Mouse (Mus musculus): ENCODE results near the gene Cltrn. TPM values are rescaled to one million over a fixed set of nuclear protein-coding genes. Genes with fewer than 3 reads are reported as not detected.

Cltrn gene
- polyA plus RNA-seq (2015; fragmentation: Nextera tagmentation; extraction: Ambion mirVana) = 0.12 and 0.23 TPM in 2 replicates

DNA sequence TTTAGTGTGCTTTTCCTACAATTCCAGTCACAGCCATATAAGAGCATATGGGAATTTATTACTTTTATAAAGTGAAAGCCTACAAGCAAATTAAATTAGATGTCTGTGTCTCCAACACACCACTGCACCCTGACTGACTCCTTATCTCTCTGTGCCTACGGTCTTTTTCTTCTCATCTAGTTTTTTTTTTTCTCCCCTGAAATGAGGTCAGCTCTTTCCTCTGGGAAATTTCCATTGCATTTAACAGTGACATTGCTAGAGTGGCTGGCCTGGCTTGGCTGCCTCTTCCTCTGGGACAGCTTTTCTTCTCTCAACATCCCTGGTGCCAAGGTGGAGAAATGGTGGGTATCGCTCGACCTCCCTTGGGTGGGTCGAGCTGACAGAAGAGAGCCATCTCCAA lies at the start of gene Cltrn:
Gene Cltrn (plus strand): TSS at position 249 of the 400 bp plus-strand sequence.
- Histone ChIP-seq H3K27me3 (no peaks in the 10 kb centered on the region), H3K27ac (replicated peaks) (no peak within 1 kb of the TSS), H3K9me3 (no peaks in the 10 kb centered on the region), H3K9ac (no peak within 1 kb of the TSS), H3K4me3 (no peak within 1 kb of the TSS), H3K4me2 (no peak within 1 kb of the TSS), H3K36me3 (no peaks in the 10 kb centered on the region), H3K4me1 (replicated peaks) (no peaks in the 10 kb centered on the region)
- ATAC-seq (ENCODE audit: low FRiP score, low read depth) = no peak
- 82% methylated on average over 4 of the region's 4 CpGs for WGBS

DNA sequence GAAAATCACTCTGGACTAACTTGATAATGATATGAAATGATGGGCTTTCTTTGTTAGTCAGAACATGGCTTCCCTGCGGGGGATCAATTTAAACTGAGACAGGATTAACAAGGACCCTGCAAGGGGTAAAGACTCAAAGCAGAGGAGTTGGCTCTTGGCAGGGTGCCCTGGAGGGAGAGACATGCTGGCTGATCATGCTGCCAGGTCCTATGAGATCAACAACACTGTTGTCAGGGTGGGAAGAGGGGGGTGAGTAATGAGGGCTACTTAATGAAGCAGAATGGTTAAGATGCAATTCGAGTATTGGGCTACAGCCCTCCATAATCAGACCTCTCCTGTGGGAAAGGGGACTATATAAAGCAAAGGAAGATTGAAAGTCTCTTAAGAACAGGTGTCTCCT lies 49.7 kb upstream of the Cltrn start:
- Histone ChIP-seq H3K4me2 (no peak overlapping the region), H3K4me3 (no peak overlapping the region), H3K27me3 (no peaks in the 10 kb centered on the region), H3K27ac (replicated peaks) (no peak overlapping the region), H3K4me1 (replicated peaks) (no peaks in the 10 kb centered on the region), H3K9ac (no peak overlapping the region), H3K36me3 (no peaks in the 10 kb centered on the region), H3K9me3 (no peaks in the 10 kb centered on the region)
- WGBS = 39% methylated on average over 2 of the region's 2 CpGs
- ATAC-seq (ENCODE audit: low FRiP score, low read depth) = peak; percentile 76; the same call in 1 of the 2 replicates

DNA sequence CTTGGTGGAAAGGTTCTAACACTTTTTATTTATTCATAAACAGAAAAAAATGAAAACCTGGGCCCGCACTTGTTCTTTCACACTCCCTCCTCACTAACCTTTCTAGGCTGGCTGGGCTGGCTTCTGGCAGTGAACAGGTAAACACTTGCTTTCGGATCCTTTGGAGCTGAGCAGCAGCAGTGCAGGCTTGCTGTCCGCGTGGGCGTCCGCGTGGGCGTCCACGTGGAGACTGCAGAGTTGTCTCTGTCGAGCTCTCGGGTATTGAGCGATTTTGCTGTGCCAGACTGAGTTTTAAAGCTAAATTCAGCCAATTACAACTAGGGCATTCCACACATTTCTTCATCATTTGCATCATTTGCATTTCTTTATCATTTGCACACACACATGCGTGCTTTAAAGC lies 46.6 kb upstream of the Cltrn start:
- no peak overlapping the region for H3K4me3 ChIP-seq
- H3K27ac ChIP-seq (replicated peaks) = no peak overlapping the region
- no peak for ATAC-seq (ENCODE audit: low FRiP score, low read depth)
- no peaks in the 10 kb centered on the region for H3K4me1 ChIP-seq (replicated peaks)
- H3K9me3 ChIP-seq = no peaks in the 10 kb centered on the region
- H3K9ac ChIP-seq = no peak overlapping the region
- H3K4me2 ChIP-seq = no peak overlapping the region
- WGBS = 75% methylated on average over 13 of the region's 13 CpGs
- H3K36me3 ChIP-seq = no peaks in the 10 kb centered on the region
- H3K27me3 ChIP-seq = no peaks in the 10 kb centered on the region

DNA sequence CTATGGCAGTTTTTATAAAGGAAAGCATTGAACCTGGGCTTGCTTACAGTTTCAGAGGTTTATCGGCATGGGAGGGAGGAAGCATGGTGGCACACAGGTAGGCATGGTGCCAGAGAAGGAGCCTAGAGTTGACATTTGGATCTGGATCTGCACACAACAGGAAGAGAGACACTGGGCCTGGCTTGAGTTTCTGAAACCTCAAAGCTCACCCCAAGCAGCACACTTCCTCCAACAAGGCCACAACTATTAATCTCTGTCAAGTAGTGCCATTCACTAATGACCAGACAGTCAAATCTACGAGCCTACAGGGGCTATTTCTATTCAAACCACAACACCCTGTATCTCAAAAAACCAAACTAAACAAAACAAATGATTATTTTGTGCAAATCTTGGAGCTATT lies 41.9 kb upstream of the Cltrn start:
- Histone ChIP-seq H3K27me3 (no peaks in the 10 kb centered on the region), H3K9ac (no peak overlapping the region), H3K4me2 (no peak overlapping the region), H3K27ac (replicated peaks) (no peak overlapping the region), H3K4me1 (replicated peaks) (no peaks in the 10 kb centered on the region), H3K36me3 (no peaks in the 10 kb centered on the region), H3K4me3 (no peak overlapping the region), H3K9me3 (no peaks in the 10 kb centered on the region)
- 63% methylated on average over 2 of the region's 2 CpGs for whole genome bisulfite sequencing
- ATAC-seq (ENCODE audit: low FRiP score, low read depth) = no peak

DNA sequence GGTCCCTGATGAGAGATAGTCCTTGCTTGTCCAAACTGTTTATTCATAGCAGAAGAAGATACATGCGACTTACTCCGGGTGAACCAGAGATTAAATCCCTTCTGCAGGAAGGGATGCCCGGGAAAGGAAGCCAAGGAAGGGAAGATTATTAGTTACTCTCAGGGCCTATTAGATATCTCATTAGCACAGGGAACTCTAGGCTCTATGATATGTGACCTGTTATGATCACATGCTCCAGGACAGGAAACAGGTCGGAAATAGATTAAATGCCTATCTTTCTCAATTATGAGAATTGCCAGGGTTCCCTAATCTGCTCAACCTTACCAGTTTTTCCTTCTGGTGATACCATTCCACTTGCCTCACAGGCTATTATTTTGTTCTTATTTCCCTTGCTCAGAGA lies 32.9 kb upstream of the Cltrn start:
- no peaks in the 10 kb centered on the region for H3K36me3 ChIP-seq
- H3K27ac ChIP-seq (replicated peaks) = no peak overlapping the region
- ATAC-seq (ENCODE audit: low FRiP score, low read depth) = no peak
- no peak overlapping the region for H3K4me2 ChIP-seq
- no peaks in the 10 kb centered on the region for H3K4me1 ChIP-seq (replicated peaks)
- no peaks in the 10 kb centered on the region for H3K9me3 ChIP-seq
- 91% methylated on average over 4 of the region's 4 CpGs for WGBS
- H3K9ac ChIP-seq = no peak overlapping the region
- no peaks in the 10 kb centered on the region for H3K27me3 ChIP-seq
- no peak overlapping the region for H3K4me3 ChIP-seq

DNA sequence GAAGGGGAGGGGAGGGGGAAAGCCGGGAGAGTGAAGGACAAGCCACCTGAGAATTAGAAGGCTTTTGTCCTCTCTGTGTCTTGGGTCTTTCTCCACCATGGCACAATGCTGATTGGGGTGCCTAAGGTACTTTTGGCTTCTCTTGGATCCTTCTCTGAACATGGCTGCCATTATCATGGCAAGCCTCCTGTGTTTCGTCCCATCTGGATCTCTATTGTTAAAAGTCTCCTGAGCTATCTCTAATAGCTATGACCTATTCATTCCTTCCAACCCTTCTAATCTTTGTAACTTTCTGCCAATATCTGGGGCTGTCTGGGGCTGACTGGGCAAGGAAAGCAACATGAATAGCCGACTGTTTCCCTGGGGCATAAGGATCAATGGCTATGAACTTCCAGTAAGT lies 30.1 kb upstream of the Cltrn start:
- Histone ChIP-seq H3K27me3 (0 out of 2 replicates have a peak, but pooled peaks cover 2% of the 10 kb centered on the region), H3K9ac (no peak overlapping the region), H3K27ac (replicated peaks) (no peak overlapping the region), H3K4me1 (replicated peaks) (no peaks in the 10 kb centered on the region), H3K4me2 (no peak overlapping the region), H3K9me3 (no peaks in the 10 kb centered on the region), H3K4me3 (no peak overlapping the region), H3K36me3 (no peaks in the 10 kb centered on the region)
- WGBS = 85% methylated on average over 3 of the region's 3 CpGs
- no peak for ATAC-seq (ENCODE audit: low FRiP score, low read depth)

DNA sequence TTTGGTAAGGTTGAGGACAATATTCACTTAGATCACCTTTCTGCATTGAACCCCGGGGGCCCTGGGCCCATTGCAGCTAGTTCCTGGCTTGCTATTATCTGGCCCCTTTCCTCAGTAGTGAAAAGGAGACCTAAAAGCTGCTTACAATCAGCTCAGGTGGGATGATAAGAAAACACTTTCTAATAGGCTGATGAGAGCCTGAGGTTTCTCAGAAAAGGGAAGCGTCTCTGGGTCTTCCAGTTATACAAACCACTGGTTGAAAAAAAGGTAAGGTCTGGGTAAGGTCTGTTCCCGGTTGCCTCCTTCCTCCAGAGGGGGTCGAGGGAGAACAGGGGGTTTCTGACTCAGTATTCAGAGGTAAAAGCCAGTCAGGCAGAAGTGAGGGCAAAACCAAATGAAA lies 29.6 kb upstream of the Cltrn start:
- no peaks in the 10 kb centered on the region for H3K4me1 ChIP-seq (replicated peaks)
- no peaks in the 10 kb centered on the region for H3K9me3 ChIP-seq
- no peak overlapping the region for H3K4me3 ChIP-seq
- 0 out of 2 replicates have a peak, but pooled peaks cover 2% of the 10 kb centered on the region for H3K27me3 ChIP-seq
- no peak overlapping the region for H3K9ac ChIP-seq
- ATAC-seq (ENCODE audit: low FRiP score, low read depth) = no peak
- H3K27ac ChIP-seq (replicated peaks) = no peak overlapping the region
- H3K36me3 ChIP-seq = no peaks in the 10 kb centered on the region
- 64% methylated on average over 4 of the region's 4 CpGs for WGBS
- H3K4me2 ChIP-seq = no peak overlapping the region

DNA sequence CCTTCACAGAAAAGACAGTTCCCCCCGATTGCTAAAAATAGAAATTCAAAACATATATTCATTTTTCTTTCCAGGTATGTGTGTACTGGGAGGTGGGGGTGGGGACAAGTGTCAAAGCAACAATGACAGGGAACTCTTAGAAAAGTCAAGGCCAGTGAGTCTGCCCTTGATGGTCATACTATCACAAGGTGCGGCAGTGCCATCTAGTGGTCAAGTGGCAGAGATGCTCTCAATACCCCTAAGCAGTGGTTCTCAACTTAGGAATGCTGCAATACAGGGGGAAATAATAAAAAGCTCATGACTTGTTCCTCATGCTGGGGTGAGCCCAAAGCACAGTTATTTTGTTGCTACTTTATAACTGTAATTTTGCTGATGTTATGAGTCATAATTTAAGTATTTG lies 22.4 kb upstream of the Cltrn start:
- Histone ChIP-seq H3K9me3 (no peaks in the 10 kb centered on the region), H3K36me3 (no peaks in the 10 kb centered on the region), H3K4me3 (no peak overlapping the region), H3K27me3 (no peaks in the 10 kb centered on the region), H3K4me2 (no peak overlapping the region), H3K9ac (no peak overlapping the region), H3K27ac (replicated peaks) (no peak overlapping the region), H3K4me1 (replicated peaks) (no peaks in the 10 kb centered on the region)
- ATAC-seq (ENCODE audit: low FRiP score, low read depth) = no peak
- 20% methylated on average over 2 of the region's 2 CpGs for WGBS

DNA sequence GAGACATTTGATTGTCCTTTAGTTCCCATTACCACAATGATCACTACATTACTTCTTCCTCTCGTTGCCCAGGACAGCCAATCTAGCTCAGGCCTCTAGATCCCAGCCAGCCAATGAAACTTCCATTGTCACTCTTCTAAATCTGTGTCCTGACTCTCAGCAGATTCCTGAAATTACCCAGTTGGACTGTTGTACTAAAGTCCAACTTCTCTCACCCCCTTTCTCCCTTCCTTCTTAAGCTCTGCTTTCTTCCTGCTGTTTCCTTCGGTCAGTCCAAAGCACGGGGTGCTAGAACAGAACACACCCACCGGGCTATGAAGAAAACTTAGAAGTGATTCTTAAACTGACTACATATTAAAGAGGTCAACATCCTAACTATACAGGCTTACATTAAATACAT lies 19.7 kb upstream of the Cltrn start:
- H3K27ac ChIP-seq (replicated peaks) = no peak overlapping the region
- no peaks in the 10 kb centered on the region for H3K9me3 ChIP-seq
- ATAC-seq (ENCODE audit: low FRiP score, low read depth) = no peak
- H3K9ac ChIP-seq = no peak overlapping the region
- no peaks in the 10 kb centered on the region for H3K27me3 ChIP-seq
- H3K4me2 ChIP-seq = no peak overlapping the region
- no peaks in the 10 kb centered on the region for H3K36me3 ChIP-seq
- no peaks in the 10 kb centered on the region for H3K4me1 ChIP-seq (replicated peaks)
- WGBS = 79% methylated on average over 4 of the region's 4 CpGs
- no peak overlapping the region for H3K4me3 ChIP-seq

DNA sequence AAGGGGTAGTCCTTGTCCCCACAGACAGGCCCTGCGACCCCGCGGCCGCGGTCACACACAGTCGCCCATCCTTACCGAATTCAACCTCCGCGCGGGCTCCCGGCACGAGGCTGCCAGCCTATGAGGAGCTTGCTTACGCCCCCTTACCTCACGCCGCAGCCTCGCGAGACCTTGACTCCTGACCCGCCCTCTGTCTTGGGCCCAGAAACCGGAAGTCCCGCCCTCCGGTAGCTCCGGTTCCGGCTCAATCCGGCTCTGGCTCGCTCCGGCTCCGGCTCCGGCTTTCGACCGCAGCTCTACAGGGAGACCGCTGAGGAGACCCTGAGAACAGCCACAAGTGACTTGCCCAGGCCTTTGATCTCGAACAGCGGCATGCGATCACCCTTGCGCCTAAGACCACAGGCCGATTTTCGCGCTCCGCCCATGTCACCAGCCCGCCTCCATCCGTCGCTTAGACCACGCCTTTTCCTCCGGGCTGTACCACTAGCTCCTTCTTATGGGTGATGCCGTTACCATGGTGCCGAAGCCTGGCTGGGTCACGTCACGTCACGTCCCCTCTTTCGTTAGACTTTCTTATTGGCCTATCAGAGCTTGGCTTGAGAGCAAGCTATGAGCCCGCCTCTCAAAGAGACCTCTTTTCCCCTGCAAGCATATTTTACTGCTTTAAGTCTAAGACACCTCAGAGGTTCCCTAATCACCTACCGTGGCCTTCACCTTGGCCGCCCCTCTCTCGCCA lies 12.4 kb upstream of the Cltrn start, which contains the start of gene Siah1b:
Gene Siah1b (minus strand): TSS at position 454 of the 736 bp plus-strand sequence.
- 22% methylated on average over 53 of the region's 54 CpGs for WGBS
- H3K36me3 ChIP-seq = no peaks in the 10 kb centered on the region
- peak within 1 kb of the TSS; percentile 46 for H3K9ac ChIP-seq
- ATAC-seq (ENCODE audit: low FRiP score, low read depth) = peak; percentile 99
- H3K4me2 ChIP-seq = peak within 1 kb of the TSS; percentile 72
- H3K27me3 ChIP-seq = no peaks in the 10 kb centered on the region; the same call in 1 of the 2 replicates
- peak within 1 kb of the TSS; percentile 91 for H3K27ac ChIP-seq (replicated peaks)
- H3K4me1 ChIP-seq (replicated peaks) = 0 out of 2 replicates have a peak, but pooled peaks cover 4% of the 10 kb centered on the region
- H3K9me3 ChIP-seq = no peaks in the 10 kb centered on the region
- peak within 1 kb of the TSS; percentile 51 for H3K4me3 ChIP-seq

DNA sequence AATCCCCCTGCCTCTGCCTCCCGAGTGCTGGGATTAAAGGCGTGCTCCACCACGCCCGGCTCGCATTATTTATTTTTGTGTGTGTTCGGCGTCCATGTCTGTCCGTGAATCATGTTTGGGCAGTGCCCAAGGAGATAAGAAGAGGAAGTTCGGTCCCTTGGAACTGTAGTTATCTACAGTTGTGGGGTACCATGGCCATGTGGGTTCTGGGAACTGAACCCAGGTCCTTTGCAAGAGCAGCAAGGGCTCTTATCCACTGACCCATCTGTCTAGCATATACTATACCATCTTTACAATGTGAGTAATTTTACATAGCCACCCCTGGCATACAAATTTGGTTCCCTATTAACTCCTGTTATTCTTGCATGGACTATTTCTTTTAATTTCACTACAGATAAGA lies 6.6 kb upstream of the Cltrn start:
- Histone ChIP-seq H3K4me1 (replicated peaks) (no peaks in the 10 kb centered on the region), H3K4me3 (no peak overlapping the region), H3K9me3 (no peaks in the 10 kb centered on the region), H3K27me3 (no peaks in the 10 kb centered on the region; the same call in 1 of the 2 replicates), H3K27ac (replicated peaks) (no peak overlapping the region), H3K36me3 (no peaks in the 10 kb centered on the region), H3K4me2 (no peak overlapping the region), H3K9ac (no peak overlapping the region)
- no peak for ATAC-seq (ENCODE audit: low FRiP score, low read depth)
- 91% methylated on average over 9 of the region's 9 CpGs for WGBS

DNA sequence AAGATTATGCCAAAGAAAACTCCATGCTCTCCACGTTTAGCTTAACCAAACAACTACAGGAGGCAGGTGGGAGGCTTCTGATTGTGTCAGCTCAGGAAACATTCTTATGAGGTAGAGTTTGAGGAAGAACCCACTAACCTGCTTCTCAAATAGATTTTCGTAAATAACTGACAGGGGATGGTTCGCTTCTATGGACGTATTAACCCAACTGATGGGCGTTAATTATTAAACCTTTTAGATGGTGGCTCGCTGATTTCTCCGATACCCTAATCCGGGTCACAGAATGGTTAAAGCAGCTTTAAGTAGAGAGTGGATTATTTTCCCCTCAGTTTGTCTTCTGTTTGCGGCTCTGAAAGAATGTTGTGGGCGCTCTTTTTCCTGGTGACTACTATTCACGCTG lies 1.3 kb downstream of the Cltrn start:
- Histone ChIP-seq H3K9ac (no peak overlapping the region), H3K27me3 (0 out of 2 replicates have a peak, but pooled peaks cover 2% of the 10 kb centered on the region), H3K36me3 (no peaks in the 10 kb centered on the region), H3K4me1 (replicated peaks) (no peaks in the 10 kb centered on the region), H3K4me2 (no peak overlapping the region), H3K9me3 (no peaks in the 10 kb centered on the region), H3K27ac (replicated peaks) (no peak overlapping the region), H3K4me3 (no peak overlapping the region)
- ATAC-seq (ENCODE audit: low FRiP score, low read depth) = no peak
- WGBS = 78% methylated on average over 11 of the region's 11 CpGs

Measured in hindbrain, embryonic 15.5 days (tissue).